Mouse (Mus musculus) cerebellum, postnatal 10 days (tissue): ENCODE data around the gene Casz1.

Experiments
- DNase-seq, 2 experiments: peaks; one replicate each; pipeline ENCODE4 v3.0.0; 2021; ENCODE audit warnings: mixed read lengths in 2 of 2

Casz1 gene

DNA sequence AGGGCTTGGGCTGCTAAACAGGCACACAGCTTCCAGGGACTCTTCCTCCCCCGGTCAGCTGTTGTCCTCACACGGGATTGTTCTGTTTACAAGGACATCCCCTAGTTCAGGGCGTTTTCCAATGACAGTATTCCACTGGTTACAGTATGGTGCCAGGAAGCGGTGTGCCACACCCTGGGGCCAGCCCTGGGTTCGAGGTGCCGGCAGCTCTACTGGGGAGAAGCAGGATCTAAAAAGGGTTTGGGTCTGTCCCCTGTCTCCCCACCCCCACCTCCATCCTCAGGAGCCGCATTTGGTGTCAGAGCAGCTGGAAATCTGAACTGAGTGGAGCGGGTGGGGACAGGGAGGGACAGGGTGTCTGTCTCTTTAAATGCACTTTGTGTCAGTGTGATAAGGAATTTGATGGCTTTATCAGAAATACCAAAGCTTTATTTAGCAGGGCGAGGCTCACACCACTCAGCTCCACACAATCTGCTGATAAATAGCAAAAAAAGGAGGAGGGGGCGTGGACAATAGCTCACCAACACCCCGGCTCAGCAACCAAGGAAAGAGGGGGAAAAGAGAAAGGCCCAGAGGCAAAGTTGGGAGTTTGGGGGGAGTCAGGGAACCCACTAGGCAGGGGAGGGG lies 74.9 kb downstream of the Casz1 start:
- DNase-seq = no peak

DNA sequence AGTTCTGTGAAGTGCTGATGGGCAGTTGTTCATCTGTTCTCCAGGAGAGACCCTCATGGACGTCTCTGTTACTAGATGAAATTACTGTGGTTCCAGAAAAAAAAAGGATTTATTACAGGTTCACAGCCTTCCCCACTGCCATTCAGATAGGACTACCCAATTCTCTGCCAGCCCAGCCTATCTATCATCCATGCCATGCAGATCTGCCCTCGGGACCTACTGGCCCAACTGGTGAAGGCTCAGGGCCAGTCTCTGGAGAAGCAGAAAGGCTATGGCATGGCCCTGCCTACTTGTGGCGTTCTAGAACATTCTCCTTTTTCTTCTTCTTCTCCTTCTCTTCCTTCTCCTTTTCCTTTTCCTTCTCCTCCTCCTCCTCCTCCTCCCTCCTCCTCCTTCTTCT lies 75.4 kb downstream of the Casz1 start:
- DNase-seq = no peak

DNA sequence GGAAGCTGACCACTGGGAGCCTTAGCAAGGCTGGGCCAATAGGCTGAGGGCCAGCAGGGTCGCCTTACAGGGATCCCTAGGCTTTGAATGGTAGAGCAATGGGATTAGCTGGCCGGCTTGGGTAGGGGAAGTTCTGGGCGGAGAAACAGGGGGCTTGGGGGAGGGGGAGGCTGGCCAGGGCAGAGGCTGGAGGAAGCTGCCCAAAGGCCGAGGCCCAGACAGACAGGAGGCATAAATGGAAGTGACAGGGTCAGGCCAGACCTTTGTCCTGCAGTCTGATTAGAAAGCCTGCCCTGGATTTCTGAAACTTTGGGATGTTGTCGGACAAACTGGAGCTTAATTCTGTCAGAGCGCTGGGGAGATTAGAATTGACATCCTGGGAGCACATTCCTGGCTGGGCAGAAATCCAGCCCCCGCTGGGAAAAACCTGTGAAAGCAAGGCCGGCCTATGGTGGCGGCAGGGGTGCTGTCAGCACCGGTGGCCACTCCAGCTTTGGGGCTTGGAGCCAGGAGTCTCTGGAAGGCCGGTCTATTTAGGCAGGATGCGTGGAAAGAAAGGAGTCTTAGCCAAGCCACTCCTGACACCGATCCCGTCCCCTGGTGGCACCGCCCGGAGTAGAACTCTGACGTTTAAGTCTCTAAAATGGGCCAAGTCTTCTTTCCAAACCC lies 76.9 kb downstream of the Casz1 start:
- peak; percentile 80 to 90 for DNase-seq

DNA sequence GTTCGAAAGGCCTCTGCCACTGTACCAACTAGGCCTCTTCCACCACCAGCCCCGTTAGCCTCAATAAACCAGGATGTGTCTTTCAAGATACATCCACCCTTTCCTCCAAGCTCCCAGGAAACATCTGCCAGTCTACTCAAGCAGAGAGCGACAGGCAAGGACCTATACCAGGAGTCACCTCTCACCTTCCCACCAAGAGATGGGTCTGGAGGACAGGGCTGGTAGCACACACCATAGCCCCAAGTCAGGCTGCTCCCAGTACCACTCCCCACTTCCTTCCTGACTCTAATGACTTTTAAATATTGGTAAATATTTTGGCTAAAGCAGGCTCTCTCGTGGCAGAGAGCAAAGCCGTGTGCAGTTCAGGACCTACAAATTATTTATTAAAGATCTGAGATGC lies 77.6 kb downstream of the Casz1 start:
- DNase-seq = no peak

DNA sequence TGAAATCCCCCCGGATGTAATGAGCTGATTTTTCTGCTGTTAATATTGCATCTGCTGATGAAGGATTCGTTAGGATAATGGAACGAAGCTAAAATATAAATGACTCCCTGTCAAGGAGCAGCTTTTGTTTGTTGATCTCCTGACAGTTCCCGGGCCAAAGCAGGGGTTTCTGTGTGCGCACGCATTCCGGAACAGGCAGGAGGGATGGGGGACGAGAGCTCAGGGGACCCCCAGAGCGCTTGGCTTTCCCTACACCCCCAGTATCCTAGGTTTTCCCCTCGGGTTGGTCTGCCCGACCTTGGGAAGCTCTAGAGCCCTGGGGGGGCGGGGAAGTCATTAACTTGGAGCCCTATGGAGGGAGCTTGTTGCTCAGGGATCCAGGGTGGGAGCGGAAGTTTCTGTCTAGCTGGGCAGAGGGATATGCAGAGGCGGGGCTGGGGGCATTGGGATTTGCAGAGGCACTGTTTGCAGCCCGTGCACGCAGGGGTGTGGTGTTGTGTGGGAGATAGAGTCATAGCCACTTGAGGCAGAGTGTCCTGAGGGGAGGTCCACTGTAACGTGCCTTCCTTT lies 78.2 kb downstream of the Casz1 start:
- DNase-seq = no peak

DNA sequence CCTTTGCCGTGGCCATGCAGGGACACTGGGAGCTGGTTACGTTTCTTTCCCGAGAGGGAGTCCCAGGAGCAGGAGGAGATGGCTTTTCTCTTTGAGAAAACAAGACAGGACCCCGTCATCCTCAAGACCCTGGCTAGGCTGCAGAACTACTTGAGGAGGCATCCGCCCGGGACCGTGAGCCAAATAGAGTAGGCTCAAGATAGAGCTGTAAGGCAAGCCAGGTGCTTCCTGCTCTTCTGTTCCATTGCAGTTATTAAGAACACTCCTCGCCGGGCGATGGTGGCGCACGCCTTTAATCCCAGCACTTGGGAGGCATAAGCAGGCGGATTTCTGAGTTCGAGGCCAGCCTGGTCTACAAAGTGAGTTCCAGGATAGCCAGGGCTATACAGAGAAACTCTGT lies 80.4 kb downstream of the Casz1 start:
- DNase-seq = no peak

DNA sequence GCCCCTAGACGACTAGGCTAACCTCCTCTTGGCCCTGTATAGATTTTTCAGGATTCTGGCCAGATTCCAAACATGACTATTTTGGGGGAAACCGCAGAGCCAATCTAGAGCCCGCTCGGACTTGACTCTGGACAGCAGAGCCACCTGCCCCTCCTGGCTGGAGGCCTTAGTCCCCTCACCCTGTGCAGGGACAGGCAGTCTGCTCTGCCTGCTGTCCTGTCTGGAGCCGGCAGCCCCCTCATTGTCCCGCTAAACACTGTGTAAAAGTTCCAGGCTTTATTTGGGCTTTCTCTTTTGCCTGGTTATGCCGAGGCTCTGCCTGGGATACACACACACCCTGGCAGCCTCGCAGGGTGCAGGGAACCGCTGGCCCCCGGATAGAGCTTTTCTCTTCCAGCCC lies 81.2 kb downstream of the Casz1 start:
- peak; percentile 44 to 54 for DNase-seq

DNA sequence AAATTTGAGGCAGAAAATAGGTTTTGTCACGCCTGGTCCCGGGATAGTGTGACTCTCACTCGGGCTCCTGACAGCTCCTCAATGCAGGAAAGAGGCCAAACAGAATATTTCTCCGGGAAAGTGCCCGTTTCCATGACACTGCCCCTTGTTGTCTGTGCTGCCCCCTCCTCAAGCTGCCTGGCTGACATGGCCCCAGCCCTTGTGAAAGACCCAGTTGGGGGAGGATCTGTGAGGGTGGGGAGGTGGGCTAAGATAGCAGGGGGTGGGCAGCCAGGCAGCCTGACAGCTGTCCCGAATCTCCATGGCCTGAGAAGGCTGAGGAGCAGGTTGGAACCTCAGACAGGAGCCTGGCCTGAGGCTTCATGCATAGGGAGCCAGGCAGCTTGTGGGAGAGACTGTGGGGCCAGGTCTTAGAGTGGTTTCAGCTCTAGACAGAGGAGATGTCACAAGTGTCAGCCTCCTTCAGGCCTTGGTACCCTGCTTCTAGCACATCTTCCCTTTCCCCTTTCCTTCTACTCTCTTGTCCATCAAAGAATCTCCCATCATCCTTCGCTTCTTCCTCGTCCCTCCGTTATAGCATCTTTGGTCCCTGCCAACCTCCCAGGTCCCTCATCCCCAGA lies 81.8 kb downstream of the Casz1 start:
- DNase-seq = peak; percentile 46 to 47

DNA sequence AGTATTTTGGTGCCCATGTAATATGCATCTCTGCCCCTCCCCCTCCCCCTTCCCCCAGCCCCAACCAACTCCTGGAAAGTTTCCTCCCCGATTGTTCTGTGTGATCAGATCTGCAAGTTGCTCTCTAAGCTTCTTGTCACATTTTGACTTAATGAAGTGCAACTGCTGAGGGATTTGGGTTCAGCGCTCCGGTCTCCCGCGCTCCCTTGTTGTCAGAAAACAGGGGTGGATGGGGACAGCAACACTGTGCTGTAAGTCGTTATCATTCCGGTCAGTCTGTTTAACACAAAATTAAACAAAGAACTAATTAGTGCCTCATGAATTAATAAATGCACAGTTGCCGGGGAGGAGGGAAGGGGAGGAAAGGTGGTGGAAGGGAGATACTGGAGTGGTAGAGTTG lies 84.0 kb downstream of the Casz1 start:
- no peak for DNase-seq

DNA sequence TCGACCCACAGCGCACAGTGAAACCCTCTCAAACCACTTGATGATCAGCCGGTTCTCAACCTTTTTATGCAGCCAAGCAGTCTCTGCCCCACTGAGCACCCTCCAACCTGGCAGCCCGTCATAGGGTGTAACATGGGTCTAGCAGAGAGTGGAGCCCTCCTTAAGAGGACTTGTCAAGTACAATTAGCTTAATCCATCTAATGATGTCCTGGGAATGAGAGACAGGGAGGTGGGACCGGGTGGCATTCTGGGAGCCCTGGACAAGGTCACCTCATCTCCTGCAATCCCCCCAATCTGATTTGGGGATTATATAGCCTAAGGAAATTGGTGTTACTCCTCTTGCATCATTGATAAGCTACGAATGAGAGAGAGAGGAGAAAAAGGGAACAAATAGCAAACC lies 84.8 kb downstream of the Casz1 start:
- no peak for DNase-seq

DNA sequence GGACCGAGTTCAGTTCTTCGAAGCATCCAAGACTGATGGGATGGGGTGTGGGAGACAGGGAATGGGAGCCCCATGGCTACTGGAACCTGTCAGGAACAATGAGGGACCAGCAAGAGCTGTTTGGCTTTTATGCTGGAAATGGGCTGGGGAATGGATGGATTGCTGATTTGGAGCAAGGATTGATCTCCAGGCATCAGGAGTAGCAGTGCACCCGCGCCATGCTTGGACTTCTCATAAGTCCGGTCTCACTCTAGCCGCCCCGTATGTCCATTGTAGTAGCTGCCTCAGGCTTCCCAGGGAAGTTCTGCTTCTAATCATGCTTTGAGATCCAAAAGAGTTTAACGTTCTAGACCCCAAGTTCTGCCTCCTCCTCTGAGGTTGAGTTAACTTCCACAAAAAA lies 86.2 kb downstream of the Casz1 start:
- DNase-seq = no peak

DNA sequence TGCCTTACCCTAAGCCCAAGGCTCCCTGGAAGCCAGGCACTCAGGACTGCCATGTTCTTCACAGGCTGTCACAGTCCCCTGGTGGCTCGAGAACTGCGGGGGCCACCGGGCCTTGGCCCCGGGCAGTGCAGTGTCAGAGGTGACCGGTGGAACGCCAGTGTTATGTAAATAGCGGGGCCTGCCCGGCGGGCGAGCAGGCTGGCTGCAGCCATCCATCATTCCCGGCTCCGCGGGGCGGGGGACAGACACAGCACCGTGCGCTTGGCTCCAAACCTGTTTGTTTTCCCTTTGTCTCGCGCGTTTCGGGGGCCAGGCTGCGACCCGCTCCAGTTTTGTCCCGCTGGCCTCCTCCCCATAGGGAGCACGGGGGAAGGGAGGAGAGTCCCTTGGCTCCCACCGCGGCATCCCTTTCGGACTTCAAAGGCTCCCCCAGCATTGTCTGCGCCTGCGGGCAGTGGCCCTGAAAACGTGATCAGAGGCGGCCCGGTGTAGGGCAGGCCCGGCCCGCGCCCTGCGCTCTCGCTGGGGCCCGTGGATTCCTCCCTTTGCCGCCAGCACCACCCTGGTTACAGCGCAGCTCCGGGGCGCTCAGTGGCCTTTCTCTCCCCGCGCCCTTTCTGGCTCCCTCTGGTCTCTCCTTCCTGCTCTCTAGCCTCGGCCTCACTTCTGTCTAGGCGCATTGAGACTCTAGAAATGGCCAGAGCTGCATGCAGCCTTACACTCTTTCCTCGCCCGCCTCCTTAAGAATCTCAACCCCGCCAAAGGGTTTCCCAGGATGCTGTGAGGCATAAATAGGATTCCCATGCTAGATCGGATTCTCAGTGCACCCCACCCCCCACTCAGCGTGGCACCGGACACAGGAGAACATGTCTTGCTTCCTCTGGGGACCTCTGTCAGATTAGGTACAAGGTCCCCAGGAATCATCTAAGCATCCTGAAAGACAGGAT lies 86.9 kb downstream of the Casz1 start:
- DNase-seq = peak; percentile 47 to 52

DNA sequence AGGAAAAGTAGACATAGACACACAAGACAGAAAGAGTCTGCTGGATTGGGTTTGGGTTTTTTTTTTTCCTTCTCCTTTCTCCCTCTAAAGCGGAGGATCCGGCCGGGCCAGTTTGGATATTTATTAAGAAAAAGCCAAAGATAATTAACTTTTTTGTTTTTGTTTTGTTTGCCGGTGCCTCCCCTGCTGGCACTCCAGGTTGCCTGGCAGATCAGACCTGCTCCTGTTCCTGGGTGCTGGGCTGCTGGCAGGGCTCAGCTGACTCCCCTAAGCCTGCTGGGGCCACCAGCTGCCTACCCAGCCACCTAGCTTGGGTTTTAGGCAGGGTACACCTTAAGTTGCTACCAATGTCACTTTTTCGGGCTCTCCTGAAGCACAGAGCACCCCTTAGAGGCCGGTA lies 91.9 kb downstream of the Casz1 start:
- no peak for DNase-seq

DNA sequence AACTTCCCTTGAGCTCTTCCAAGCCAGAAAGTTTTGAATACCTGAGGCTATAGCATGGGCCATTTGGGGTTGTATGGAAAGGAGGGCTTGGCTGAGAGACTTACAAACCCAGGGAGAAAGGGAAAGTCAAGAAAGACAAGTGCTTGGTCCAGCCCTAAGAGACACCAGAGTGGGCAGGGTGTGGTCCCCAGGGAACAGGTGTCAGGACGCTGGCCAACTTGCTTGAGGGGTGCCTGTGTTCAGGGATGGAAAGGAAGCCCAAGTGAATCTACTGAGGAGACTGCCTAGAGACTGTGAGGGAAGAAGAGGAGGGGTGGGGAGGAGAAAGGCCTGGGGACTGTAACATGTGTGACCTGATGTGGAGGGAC lies 95.7 kb downstream of the Casz1 start:
- no peak for DNase-seq

DNA sequence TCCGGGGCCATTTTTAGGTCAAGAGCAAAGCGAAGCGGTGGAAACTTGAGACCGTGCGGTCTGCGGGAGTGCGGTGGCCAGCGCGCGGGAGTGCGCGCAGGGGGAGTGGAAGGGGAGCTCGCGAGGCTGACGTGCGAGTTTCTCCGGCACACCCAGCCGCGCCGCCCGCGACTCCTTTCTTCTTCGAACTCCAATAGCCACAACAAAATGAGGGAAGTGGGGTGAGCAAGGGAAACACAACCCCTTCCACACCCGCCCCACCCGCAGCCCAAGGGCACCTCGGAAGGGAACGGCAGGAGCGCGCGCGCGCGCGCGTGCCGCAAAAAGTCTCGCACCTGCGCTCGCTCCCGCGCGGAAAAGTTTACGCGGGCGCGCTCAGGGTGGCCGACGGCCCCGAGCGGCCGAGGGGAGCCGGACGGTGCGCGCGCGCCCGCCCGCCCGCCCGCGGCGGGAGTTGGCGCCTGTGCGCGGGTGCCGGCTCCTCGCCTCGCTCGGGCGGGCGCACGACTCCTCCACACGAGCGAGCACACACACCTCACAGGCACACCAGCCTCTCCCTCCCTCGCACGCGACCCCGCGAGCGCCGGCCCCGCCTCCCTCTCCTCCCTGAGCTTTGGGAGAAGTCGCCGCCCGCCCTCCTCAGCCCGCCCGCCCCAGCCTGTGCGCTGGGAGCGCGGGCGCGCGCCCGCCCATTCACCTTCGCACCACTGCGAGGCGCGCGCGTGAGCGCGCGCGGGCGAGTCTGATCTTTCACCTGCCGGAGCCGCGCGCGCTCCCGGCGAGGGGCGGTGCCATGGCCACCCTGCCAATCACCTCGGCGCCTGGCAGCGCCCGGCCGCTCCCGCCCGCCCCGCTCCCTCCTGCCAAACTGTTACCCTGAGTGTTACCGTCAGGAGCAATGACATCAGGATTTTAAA lies 96.3 kb downstream of the Casz1 start:
- DNase-seq = peak; percentile 81 to 89

DNA sequence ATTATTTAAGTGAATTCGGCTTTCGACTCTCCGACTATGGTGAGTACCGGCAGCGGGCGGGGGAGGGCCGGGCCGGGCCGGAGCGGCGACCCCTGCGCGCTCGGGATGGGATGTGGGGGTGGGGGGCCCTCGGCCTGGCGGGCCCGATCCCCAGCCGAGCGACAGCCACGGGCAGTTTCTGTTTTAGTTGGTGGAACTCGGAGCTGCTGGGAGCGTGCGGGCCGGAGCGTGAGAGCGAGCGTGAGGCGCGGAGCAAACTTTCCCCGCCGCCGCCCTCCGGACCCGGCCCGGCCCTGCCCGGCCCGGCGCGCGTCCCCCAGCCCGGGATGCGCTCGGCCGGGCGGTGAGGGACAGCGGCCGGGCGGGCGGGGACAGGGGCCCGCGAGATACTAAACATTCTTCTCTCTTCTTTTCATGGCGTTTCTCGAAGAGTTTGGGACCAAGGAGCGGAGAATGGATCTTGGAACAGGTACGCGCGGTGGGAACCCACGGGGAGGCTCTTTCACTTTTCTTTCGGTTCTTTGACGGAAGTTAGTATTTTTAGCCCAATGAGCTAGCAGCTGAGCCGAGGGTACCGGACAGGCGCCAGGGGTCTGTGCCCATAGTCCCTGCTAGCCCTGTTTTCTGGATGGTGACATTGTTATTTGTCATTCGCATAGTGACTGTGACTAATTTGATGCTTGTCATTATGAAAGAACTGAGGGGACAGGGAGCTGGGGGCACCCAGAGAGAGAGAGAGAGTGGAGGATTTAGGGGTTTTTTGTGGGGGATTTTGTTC lies 97.2 kb downstream of the Casz1 start:
- DNase-seq = no peak

DNA sequence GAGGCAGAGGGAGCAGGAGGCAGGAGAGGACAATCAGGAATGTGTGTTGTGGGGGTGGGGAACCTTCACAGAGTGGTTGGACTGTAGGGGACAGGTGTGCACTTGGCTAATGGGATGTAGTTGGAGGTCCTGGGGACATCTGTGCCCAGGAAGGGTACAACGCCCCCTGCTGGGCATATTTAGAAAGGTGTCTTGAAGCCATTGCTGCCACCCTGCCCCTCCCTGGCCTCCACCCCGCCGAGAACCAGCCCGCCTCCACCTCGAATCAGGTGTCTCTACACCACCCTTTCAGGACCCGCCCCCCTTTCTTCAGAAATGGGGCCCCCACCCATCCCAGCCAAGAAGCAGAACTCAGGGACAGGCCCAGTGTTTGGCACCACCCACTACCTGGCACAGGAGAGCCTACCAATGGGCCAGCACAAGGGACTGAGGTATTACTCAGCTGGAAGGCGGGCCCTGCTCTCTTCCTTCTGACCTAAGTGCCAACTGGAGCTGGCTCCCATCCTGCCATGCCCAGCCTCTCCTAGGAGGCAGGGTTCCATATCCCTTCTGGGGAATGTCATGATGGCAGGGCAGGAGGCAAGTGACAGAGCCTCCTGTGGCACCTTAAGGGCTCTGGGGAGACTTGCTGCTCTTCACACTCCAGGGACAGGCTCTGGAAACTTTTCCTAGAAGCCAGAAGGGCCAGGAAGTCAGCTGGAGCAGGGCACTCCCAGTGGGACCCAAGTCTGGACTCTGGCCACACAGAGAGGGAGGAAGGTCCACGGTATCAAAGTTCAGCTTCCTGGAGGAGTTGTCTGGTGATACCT lies 98.9 kb downstream of the Casz1 start:
- DNase-seq = peak; percentile 44 to 50

DNA sequence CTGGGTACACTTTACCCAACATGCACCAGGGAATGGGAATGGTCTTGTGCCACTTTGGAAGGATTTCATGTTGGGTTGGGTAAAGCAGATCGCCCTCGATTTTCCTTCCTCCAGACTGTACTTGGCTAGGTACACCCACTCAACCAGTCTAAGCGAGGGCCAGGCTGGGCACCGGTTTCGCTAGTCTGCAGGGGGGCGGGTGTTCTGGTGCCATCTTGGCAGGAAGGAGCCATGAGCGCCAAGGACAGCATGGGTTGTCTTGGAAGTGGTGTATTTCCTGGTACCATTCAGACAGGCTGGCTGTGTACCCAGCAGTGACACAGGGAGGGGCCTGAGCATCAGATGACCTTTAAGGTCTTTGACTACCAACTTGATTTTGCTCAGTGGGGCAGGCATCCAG lies 101.1 kb downstream of the Casz1 start:
- DNase-seq = peak; percentile 76 to 88

DNA sequence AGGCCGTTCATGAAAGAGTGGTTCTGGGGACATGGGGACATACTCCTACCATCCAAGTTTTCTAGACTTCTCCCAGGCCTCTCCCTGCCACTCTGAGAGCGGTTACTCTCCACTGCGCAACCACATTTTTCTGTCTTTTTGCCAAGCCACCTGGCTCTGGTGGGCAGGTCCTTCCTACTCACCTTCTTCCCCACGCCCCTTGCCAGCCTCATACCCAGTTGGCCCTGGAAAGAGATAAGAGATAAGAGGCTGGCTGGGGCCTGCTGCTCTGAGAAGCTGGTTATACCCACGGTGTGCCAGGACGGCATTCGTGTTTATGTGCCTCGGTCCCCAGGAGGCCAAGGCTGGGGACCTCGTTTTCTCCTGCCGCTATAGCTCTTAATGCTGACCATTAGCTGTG lies 102.6 kb downstream of the Casz1 start:
- no peak for DNase-seq

DNA sequence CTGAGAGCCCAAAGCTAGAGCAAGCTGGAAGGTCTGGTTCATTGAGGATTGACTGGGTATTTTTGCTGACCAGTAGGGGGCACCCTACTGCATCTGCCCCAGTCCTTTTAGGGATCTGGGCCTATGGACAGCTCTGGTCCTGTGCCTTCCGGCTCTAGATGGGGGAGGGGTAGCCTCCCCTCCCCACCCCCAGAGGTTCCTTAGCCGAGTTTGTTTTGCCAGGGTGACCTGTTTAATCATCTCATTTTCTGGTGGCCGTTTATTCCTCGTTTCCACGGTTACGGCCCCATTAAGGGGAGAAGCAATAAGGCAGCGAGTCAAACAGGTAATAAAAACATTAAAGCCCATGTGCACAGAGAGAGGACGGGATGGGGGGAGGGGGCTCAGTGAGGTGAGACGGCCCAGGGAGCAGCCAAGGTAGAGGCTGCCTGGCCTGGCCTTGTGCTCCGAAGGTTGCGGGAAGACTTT lies 104.0 kb downstream of the Casz1 start:
- no peak for DNase-seq
